Mouse (Mus musculus) spleen, embryonic (tissue): ENCODE data around the gene Cmtm7.

Experiments used
- CTCF ChIA-PET: fragments of 350-600 bp; sonication (Branson Sonifier 250); formaldehyde crosslinking; loops from one replicate; lab custom pipeline; 2022; lab: Charles Lee

Cmtm7 gene

GRCm38 (mm10) chr9:114797329-114798004, 15.8 kb upstream of the Cmtm7 start:
- CTCF ChIA-PET = no interaction called here

GRCm38 (mm10) chr9:114796473-114797050, 14.9 kb upstream of the Cmtm7 start:
- CTCF ChIA-PET = interaction anchor here (0.6 kb wide), 1 partner anchor 155 kb away, joined by 3 read pairs; no protein-coding TSS in a partner anchor

GRCm38 (mm10) chr9:114794491-114794890, 12.8 kb upstream of the Cmtm7 start:
- CTCF ChIA-PET = interaction anchor here (1.1 to 1.6 kb wide), 3 partner anchors 12 to 162 kb away, joined by 3 to 18 read pairs (median 3); partner anchors contain the start of gene Cmtm7

GRCm38 (mm10) chr9:114793764-114794295, 12.2 kb upstream of the Cmtm7 start:
- CTCF ChIA-PET = interaction anchor here (0.6 to 1.6 kb wide), 2 partner anchors 11 to 16 kb away, joined by 5 to 18 read pairs; partner anchors contain the start of gene Cmtm7

GRCm38 (mm10) chr9:114789989-114790388, 8.3 kb upstream of the Cmtm7 start:
- CTCF ChIA-PET = no interaction called here

GRCm38 (mm10) chr9:114789557-114789956, 7.9 kb upstream of the Cmtm7 start:
- CTCF ChIA-PET = no interaction called here

- CTCF ChIA-PET = interaction anchor here (0.5 kb wide), 1 partner anchor 14 kb away, joined by 4 read pairs; no protein-coding TSS in a partner anchor
Measured at GRCm38 (mm10) chr9:114788697-114789096, 7.0 kb upstream of the Cmtm7 start.

GRCm38 (mm10) chr9:114787716-114788115, 6.1 kb upstream of the Cmtm7 start:
- CTCF ChIA-PET = interaction anchor here (0.6 kb wide), 1 partner anchor 38 kb away, joined by 4 read pairs; no protein-coding TSS in a partner anchor

GRCm38 (mm10) chr9:114787134-114787533, 5.5 kb upstream of the Cmtm7 start:
- CTCF ChIA-PET = no interaction called here

GRCm38 (mm10) chr9:114785432-114786125, 3.9 kb upstream of the Cmtm7 start:
- CTCF ChIA-PET = interaction anchor here (0.8 kb wide), 1 partner anchor 43 kb away, joined by 3 read pairs; no protein-coding TSS in a partner anchor

- CTCF ChIA-PET = interaction anchor here (0.6 to 2.6 kb wide), 4 partner anchors 13 to 64 kb away, joined by 3 to 18 read pairs (median 4); no protein-coding TSS in a partner anchor
Measured at GRCm38 (mm10) chr9:114780746-114781525, 720 bp downstream of the Cmtm7 start.

- CTCF ChIA-PET = interaction anchor here (0.6 to 1.0 kb wide), 3 partner anchors 15 to 65 kb away, joined by 3 to 6 read pairs (median 3); no protein-coding TSS in a partner anchor
Measured at GRCm38 (mm10) chr9:114779984-114780745, 1.5 kb downstream of the Cmtm7 start.

GRCm38 (mm10) chr9:114778877-114779276, 2.8 kb downstream of the Cmtm7 start:
- CTCF ChIA-PET = interaction anchor here (0.7 kb wide), 1 partner anchor 899 kb away, joined by 3 read pairs; no protein-coding TSS in a partner anchor

- CTCF ChIA-PET = no interaction called here
Measured at GRCm38 (mm10) chr9:114778047-114778390, 3.6 kb downstream of the Cmtm7 start.

GRCm38 (mm10) chr9:114777178-114778046, 4.2 kb downstream of the Cmtm7 start:
- CTCF ChIA-PET = no interaction called here

- CTCF ChIA-PET = no interaction called here
Measured at GRCm38 (mm10) chr9:114776361-114776760, 5.3 kb downstream of the Cmtm7 start.

- CTCF ChIA-PET = interaction anchor here (0.6 kb wide), 1 partner anchor 14 kb away, joined by 4 read pairs; no protein-coding TSS in a partner anchor
Measured at GRCm38 (mm10) chr9:114775272-114775671, 6.4 kb downstream of the Cmtm7 start.

GRCm38 (mm10) chr9:114774629-114775028, 7.0 kb downstream of the Cmtm7 start:
- CTCF ChIA-PET = interaction anchor here (0.6 kb wide), 1 partner anchor 14 kb away, joined by 4 read pairs; no protein-coding TSS in a partner anchor

- CTCF ChIA-PET = no interaction called here
Measured at GRCm38 (mm10) chr9:114771565-114771964, 10.1 kb downstream of the Cmtm7 start.
